Mouse (Mus musculus) embryonic stem cell, embryonic (primary cell): ENCODE data around the gene Upk1a.

ENCODE experiments used
- CTCF ChIA-PET, 4 experiments: fragments of 300-600 bp in 2 of 4; fragments of 350-600 bp in 2 of 4; sonication (Branson Sonifier 250); formaldehyde crosslinking; loops; one replicate each; lab custom pipeline; 2022; ENCODE audit warnings: inconsistent platforms in 2 of 4; lab: Charles Lee
- POLR2A ChIA-PET, 4 experiments: fragments of 300-600 bp in 2 of 4; fragments of 350-600 bp in 2 of 4; sonication (Branson Sonifier 250); formaldehyde crosslinking; loops; one replicate each; lab custom pipeline; 2022; ENCODE audit warnings: antibody characterized with exemption in 4 of 4, inconsistent platforms in 1 of 4; lab: Charles Lee

The Upk1a gene

DNA sequence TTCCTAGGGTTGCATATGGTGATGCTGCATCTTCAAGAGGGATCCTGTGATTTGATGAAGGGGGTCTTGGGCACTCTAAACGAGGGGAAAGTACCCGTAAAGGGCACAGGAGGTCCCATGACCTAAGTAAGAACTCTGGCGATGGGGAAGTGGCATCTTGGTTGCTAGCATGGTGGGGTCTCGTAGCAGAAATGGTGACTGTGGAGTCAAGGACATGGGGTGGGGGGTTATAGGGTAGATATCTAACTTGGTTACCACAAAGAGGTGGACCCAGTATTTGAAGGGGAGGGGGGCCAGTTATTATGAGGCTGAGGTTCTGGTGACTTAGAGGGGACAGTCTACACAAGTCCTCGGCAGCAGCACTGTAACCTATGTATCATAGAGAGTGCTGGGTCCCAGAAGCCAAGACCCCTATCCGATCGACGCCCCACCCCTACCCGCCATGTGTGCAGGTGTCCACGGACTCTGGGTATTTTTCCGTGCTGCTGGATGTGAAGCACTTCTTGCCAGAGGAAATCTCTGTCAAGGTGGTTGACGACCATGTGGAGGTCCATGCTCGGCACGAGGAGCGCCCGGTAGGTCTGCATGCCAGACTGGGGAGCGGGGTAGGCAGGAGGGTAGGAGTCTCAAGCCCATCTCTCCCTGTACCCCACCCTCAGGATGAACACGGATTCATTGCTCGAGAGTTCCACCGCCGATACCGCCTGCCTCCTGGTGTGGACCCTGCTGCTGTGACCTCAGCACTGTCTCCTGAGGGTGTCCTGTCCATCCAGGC lies 58.6 kb downstream of the Upk1a start:
- ChIA-PET CTCF (interaction anchor here in 1 of 4 experiments (2.8 kb wide), 1 partner anchor 222 kb away, joined by 10 read pairs; no protein-coding TSS in a partner anchor), POLR2A (interaction anchor here in 2 of 4 experiments (1.7 to 3.1 kb wide), 10 partner anchors 9 to 64 kb away, joined by 4 to 32 read pairs (median 10); partner anchors contain the start of genes Gm49396 (in 2 of the 2), Psenen (in 2 of the 2) and U2af1l4 (in 2 of the 2))
